Mouse (Mus musculus) ES-E14 (cell line): Measurements from ENCODE around the gene Noa1. TPM values are rescaled to one million over a fixed set of nuclear protein-coding genes. Genes with fewer than 3 reads are reported as not detected.

Experiments used
- DNase-seq: peaks from one replicate; pipeline ENCODE4 v3.0.0-alpha.2; 2013; ENCODE audit warnings: low read depth, low spot score
- H3K27ac ChIP-seq: 2 replicates; pipeline ENCODE4 v1.5.1; 2012; ENCODE audit warnings: low read depth, mild to moderate bottlenecking, low read length, moderate library complexity, mixed read lengths; ENCODE audit not compliant: poor library complexity, insufficient read depth, severe bottlenecking
- H3K36me3 ChIP-seq: 2 replicates; pipeline ENCODE4 v1.6.1; 2012; ENCODE audit warnings: mild to moderate bottlenecking, low read length, moderate library complexity, mixed read lengths; ENCODE audit not compliant: control insufficient read depth, poor library complexity, insufficient read depth, severe bottlenecking
- H3K4me1 ChIP-seq, 2 experiments: fragments of 150-350 bp in 1 of 2; sonication (generic) in 1 of 2; 2 replicates each; pipeline ENCODE4 v1.6.1; 2012; ENCODE audit warnings: low read length in 2 of 2, mild to moderate bottlenecking in 1 of 2, mixed read lengths in 1 of 2; ENCODE audit not compliant: control insufficient read depth in 2 of 2, insufficient read depth in 2 of 2, poor library complexity in 1 of 2
- H3K4me3 ChIP-seq, 2 experiments: fragments of 150-350 bp in 1 of 2; sonication (generic) in 1 of 2; 2 replicates each; pipeline ENCODE4 v1.5.1; 2012; ENCODE audit warnings: low read length in 2 of 2, low read depth in 1 of 2, mild to moderate bottlenecking in 1 of 2, mixed read lengths in 1 of 2; ENCODE audit not compliant: insufficient read depth in 1 of 2, poor library complexity in 1 of 2, severe bottlenecking in 1 of 2
- H3K9ac ChIP-seq: 2 replicates; pipeline ENCODE4 v1.6.1; 2012; ENCODE audit warnings: low read depth, mild to moderate bottlenecking, low read length, mixed read lengths; ENCODE audit not compliant: poor library complexity, insufficient read depth, severe bottlenecking
- H3K9me3 ChIP-seq: fragments of 150-350 bp; sonication (generic); 2 replicates; pipeline ENCODE4 v1.6.1; 2012; ENCODE audit warnings: low read depth, mild to moderate bottlenecking, low read length; ENCODE audit not compliant: control insufficient read depth, insufficient read depth
- CHD2 ChIP-seq: IDR thresholded peaks from 2 replicates; pipeline ENCODE4 v1.6.1; 2014; ENCODE audit warnings: mild to moderate bottlenecking, low read depth, low read length, inconsistent platforms
- HCFC1 ChIP-seq: IDR thresholded peaks from 2 replicates; pipeline ENCODE4 v1.6.1; 2012; ENCODE audit warnings: low read length, inconsistent platforms, borderline replicate concordance; ENCODE audit not compliant: insufficient read depth
- MAFK ChIP-seq: IDR thresholded peaks from 2 replicates; pipeline ENCODE4 v1.6.1; 2014; ENCODE audit warnings: mild to moderate bottlenecking, low read depth, low read length, inconsistent platforms; ENCODE audit not compliant: insufficient read depth
- ZC3H11A ChIP-seq: IDR thresholded peaks from 2 replicates; pipeline ENCODE4 v1.6.1; 2012; ENCODE audit warnings: low read depth, mild to moderate bottlenecking, inconsistent platforms, low read length, borderline replicate concordance
- ZNF384 ChIP-seq: IDR thresholded peaks from 2 replicates; pipeline ENCODE4 v1.6.1; 2012; ENCODE audit warnings: low read depth, low read length, inconsistent platforms
- in situ Hi-C, 2 experiments: fragments of 600-800 bp; cut with MboI; formaldehyde crosslinking; loops; one replicate each; pipeline ENCODE4 v1.15.1; 2025; ENCODE audit warnings: low sequenced_read_pairs in 2 of 2, inconsistent platforms in 1 of 2; ENCODE audit not compliant: unreplicated experiment in 2 of 2
- total RNA-seq: library from RNA; depleted of rRNA; stranded (reverse); fragments of 300-350 nt; gene quantifications from 2 replicates; pipeline ENCODE4 v1.2.3, GENCODE M21; 2012

Gene Noa1
- total RNA-seq, 1 experiment = 30.8 TPM

GRCm38 (mm10) chr5:77275950-77276349, 33.9 kb downstream of the Noa1 start:
- H3K9ac ChIP-seq = no peak overlapping the region
- H3K27ac ChIP-seq = no peak overlapping the region
- in situ Hi-C loops = no loop called here
- H3K36me3 ChIP-seq = peaks cover 55% of the 10 kb centered on the region
- no peak for DNase-seq
- no peaks in the 10 kb centered on the region for H3K9me3 ChIP-seq
- peaks cover 4 to 12% of the 10 kb centered on the region in 2 experiments; a peak in 3 of 4 replicates for H3K4me1 ChIP-seq
- TF ChIP-seq MAFK = no peak
- no peak for TF ChIP-seq CHD2
- TF ChIP-seq ZNF384 = no peak
- TF ChIP-seq ZC3H11A = no peak
- no peak for TF ChIP-seq HCFC1
- H3K4me3 ChIP-seq = no peak overlapping the region

DNA sequence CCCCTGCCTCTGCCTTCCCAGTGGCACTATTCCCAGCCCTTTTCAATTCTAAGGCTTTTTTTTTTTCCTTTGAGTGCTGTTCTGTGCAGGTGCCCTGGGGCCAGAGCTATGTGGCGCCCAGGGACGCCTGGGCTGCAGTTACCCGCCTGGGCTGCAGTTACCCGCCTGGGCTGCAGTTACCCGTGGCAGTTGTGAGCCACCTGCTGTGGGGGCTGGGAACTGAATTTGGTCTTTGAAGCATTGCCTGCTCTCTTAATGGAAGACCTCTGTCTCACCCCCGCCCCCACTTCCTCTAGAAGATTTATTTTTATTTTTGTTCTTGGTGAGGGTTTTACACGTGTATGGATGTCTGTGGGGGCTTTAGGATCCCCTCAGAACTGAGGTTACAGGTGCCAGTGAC, 36.7 kb downstream of the Noa1 start:
- Histone ChIP-seq H3K9ac (no peak overlapping the region), H3K4me1 (peaks cover 4 to 16% of the 10 kb centered on the region in 2 experiments; a peak in 3 of 4 replicates), H3K9me3 (no peaks in the 10 kb centered on the region), H3K4me3 (peak overlapping the region in 1 of 2 experiments; percentile 14; a peak in 1 of 4 replicates), H3K27ac (no peak overlapping the region), H3K36me3 (peaks cover 65% of the 10 kb centered on the region)
- DNase-seq = no peak
- in situ Hi-C loops = no loop called here
- no peak for TF ChIP-seq CHD2
- TF ChIP-seq ZC3H11A = no peak
- no peak for TF ChIP-seq MAFK
- TF ChIP-seq ZNF384 = 0 out of 2 replicates have a peak, but pooled peaks have one; percentile 40

DNA sequence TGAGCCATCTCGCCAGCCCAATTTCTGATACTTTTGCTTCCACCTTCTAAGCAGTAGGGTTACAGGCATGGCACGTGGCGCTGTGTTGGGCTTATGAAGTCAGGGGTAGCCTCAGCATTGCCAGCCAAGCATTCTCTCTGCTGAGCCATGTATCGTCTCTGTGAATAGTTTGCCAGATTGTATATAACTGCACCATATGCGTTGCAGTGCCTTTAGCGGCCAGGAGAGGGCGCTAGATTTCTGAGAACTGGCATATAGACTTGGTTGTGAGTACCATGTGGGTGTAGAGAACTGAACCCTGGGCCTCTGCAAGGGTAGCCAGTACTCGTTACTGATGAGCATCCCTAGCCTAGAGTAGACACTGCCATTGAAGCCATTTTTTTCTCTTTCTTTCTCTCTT, 40.5 kb downstream of the Noa1 start:
- H3K4me3 ChIP-seq = peak overlapping the region in 1 of 2 experiments; percentile 45; a peak in 2 of 4 replicates
- H3K9me3 ChIP-seq = no peaks in the 10 kb centered on the region
- H3K9ac ChIP-seq = no peak overlapping the region
- TF ChIP-seq CHD2 (no peak), ZNF384 (no peak), MAFK (no peak), HCFC1 (no peak), ZC3H11A (no peak)
- H3K36me3 ChIP-seq = peaks cover 42% of the 10 kb centered on the region
- DNase-seq = no peak
- no peak overlapping the region for H3K27ac ChIP-seq
- H3K4me1 ChIP-seq = peaks cover 6 to 11% of the 10 kb centered on the region in 2 experiments; a peak in 3 of 4 replicates
- in situ Hi-C loops = no loop called here

DNA sequence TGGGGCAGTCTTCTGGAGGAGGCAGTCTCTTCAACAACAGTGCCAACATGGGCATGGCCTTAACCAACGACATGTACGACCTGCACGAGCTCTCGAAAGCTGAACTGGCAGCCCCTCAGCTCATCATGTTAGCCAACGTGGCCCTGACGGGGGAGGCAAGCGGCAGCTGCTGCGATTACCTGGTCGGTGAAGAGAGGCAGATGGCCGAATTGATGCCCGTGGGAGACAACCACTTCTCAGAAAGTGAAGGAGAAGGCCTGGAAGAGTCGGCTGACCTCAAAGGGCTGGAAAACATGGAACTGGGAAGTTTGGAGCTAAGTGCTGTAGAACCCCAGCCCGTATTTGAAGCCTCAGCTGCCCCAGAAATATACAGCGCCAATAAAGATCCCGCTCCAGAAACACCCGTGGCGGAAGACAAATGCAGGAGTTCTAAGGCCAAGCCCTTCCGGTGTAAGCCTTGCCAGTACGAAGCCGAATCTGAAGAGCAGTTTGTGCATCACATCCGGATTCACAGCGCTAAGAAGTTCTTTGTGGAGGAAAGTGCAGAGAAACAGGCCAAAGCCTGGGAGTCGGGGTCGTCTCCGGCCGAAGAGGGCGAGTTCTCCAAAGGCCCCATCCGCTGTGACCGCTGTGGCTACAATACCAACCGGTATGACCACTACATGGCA, 41.8 kb downstream of the Noa1 start:
- no peak for DNase-seq
- peak overlapping the region; percentile 84 for H3K9ac ChIP-seq
- in situ Hi-C loops = no loop called here
- H3K27ac ChIP-seq = peak overlapping the region; percentile 41; the same call in 1 of the 2 replicates
- TF ChIP-seq HCFC1 = 0 out of 2 replicates have a peak, but pooled peaks have one; percentile 34
- TF ChIP-seq CHD2 = no peak
- peaks cover 5 to 12% of the 10 kb centered on the region in 2 experiments; a peak in 1 of 4 replicates for H3K4me1 ChIP-seq
- no peaks in the 10 kb centered on the region for H3K9me3 ChIP-seq
- H3K4me3 ChIP-seq = peak overlapping the region; percentile 97 to 99
- H3K36me3 ChIP-seq = peaks cover 35% of the 10 kb centered on the region
